Mouse (Mus musculus): Measurements from ENCODE around the gene Csnk1g1.

DNA sequence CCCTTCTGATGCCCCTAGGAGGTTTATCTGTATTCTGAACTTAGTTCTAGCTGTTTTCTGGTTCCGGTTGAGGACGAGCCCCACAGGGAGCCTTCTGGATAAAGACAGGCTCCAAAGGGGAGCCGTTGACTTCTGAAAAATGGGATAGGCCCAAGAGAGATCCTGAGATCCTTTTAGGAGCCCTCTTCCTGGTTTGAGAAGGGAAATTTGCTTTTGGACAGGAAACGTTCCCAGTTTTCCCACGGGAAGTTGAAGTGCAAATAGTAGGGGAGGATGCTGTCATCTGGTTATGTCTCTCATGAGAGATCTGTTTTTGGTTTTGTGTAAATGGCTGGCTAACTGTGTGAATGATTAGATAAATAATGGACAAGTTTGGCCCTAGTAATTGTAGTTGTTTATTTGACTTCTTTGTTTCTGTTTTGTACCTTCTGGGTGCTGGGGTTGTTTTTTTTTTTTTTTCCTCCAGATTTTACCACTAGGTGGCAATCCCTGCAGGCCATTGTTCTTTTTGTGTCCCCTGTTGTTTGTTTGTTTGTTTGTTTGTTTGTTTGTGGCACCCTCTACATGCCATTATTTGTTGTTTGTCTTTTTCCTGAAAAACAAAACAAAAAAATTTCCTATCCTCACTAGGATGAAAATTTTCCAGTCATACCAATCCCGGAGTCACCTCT, 141.3 kb downstream of the Csnk1g1 start:
- no peak for TF ChIP-seq CTCF (IDR thresholded peaks at IDR 0.05; ENCODE audit: extremely low read depth, insufficient read depth, insufficient read length, insufficient replicate concordance)
- TF ChIP-seq POLR2A (IDR thresholded peaks at IDR 0.05; ENCODE audit: low read depth, low read length) = no peak
